Mouse (Mus musculus): ENCODE measurements around the gene Dvl1. TPM values are rescaled to one million over a fixed set of nuclear protein-coding genes. Genes with fewer than 3 reads are reported as not detected.
A peak's percentile ranks its signal among the peaks of the same experiment; 100 is the strongest.

The Dvl1 gene
- polyA plus RNA-seq (2015; fragmentation: Nextera tagmentation; extraction: Ambion mirVana), result 5.1 and 5.7 TPM in 2 replicates

DNA sequence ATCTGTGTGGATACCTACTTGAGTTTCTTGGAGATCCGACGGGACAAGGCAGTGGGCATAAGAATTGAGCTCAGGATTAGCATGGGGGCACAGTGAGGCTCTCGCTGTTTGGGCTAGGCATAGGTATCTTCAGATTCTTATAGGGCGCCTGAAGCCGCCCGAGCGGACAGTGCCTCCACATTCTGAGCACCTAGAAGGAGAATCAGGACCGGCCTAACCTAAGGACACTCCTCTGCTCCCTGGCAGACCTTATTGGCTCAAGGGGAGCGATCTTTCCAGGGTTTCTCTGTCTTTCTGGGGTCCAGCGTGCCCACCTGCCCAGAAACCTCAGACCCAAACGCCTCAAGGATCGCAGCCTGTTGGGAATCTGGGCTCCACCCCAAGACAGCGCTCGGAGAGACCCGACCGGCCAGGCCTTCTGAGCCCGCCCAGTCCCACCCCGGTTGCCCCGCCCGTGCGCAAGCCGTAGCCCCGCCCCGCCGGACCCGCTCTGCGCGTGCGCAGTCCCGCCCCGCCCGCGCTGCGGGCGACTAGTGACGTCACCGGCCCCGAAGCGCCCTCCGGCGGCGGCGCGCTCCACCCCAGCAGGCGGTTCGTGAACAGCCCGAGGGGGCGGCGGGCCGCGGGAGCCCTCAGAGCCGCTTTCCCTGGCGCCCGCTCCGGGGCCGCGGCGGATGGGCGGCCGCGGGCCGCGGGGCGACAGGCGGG lies at the start of gene Dvl1:
Gene Dvl1 (plus strand): TSS at position 532 of the 708 bp plus-strand sequence.
- H3K4me3 ChIP-seq (ENCODE audit: low read depth, low read length), result peak within 1 kb of the TSS; percentile 73
- DNase-seq, result peak; percentile 97
- H3K27me3 ChIP-seq (ENCODE audit: insufficient read depth, low read length), result no peaks in the 10 kb centered on the region
- H3K27ac ChIP-seq (ENCODE audit: low read depth), result peak within 1 kb of the TSS; percentile 80
- H3K9ac ChIP-seq (replicated peaks), result peak within 1 kb of the TSS; percentile 95
- TF ChIP-seq CTCF (IDR thresholded peaks at IDR 0.05; ENCODE audit: low read depth), result peak; percentile 59
- TF ChIP-seq EP300 (IDR thresholded peaks at IDR 0.05; ENCODE audit: low read depth), result no peak
- H3K4me1 ChIP-seq (ENCODE audit: insufficient read depth), result peaks cover 40% of the 10 kb centered on the region
- WGBS (ENCODE audit: insufficient replicate concordance), result 3% methylated on average over 47 of the region's 65 CpGs
- no peaks in the 10 kb centered on the region for H3K9me3 ChIP-seq (ENCODE audit: low read length)
- peak; percentile 92 for ATAC-seq
- H3K4me2 ChIP-seq (ENCODE audit: low read depth, low read length), result peak within 1 kb of the TSS; percentile 95
- H3K36me3 ChIP-seq (replicated peaks; ENCODE audit: insufficient read depth, low read length), result no peaks in the 10 kb centered on the region

- WGBS (ENCODE audit: insufficient replicate concordance), result 80% methylated on average over 1 of the region's 1 CpGs
- H3K4me1 ChIP-seq (ENCODE audit: insufficient read depth), result peaks cover 18% of the 10 kb centered on the region
- no peak for ATAC-seq
- no peaks in the 10 kb centered on the region for H3K9me3 ChIP-seq (ENCODE audit: low read length)
- no peaks in the 10 kb centered on the region for H3K27me3 ChIP-seq (ENCODE audit: insufficient read depth, low read length)
- H3K27ac ChIP-seq (ENCODE audit: low read depth), result no peak overlapping the region
- no peak overlapping the region for H3K4me3 ChIP-seq (ENCODE audit: low read depth, low read length)
- DNase-seq, result no peak
- TF ChIP-seq EP300 (IDR thresholded peaks at IDR 0.05; ENCODE audit: low read depth), result no peak
- TF ChIP-seq CTCF (IDR thresholded peaks at IDR 0.05; ENCODE audit: low read depth), result no peak
- no peak overlapping the region for H3K9ac ChIP-seq (replicated peaks)
- no peak overlapping the region for H3K4me2 ChIP-seq (ENCODE audit: low read depth, low read length)
- peaks cover 11% of the 10 kb centered on the region for H3K36me3 ChIP-seq (replicated peaks; ENCODE audit: insufficient read depth, low read length)
These were observed 45.1 kb upstream of the Dvl1 start for GRCm38 (mm10) chr4:155802075-155802474.

DNA sequence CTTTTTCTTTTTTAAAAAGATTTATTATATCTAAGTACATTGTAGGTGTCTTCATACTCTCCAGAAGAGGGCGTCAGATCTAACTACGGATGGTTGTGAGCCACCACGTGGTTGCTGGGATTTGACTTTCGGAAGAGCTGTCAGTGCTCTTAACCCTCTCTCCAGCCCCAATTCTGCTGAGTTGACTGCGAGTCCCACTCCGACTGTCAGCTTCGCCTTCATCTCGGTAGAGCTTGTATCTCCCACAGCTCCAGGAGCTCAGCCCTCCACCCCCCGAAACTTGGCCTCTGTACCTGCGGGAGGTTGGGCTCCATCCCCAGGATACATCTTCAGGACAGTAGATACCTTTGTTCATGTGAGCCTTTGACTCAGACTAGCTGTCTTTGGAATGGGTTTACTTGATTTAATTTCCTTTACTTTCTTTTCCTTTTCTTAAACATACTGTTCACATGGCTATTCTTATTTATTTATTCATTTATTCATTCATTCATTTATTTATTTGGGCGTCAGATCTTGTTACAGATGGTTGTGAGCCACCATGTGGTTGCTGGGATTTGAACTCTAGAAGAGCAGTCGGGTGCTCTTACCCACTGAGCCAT lies 44.4 kb upstream of the Dvl1 start, which contains the start of gene Mrpl20:
Gene Mrpl20 (plus strand): TSS at position 138 of the 599 bp plus-strand sequence.
- Histone ChIP-seq H3K9ac (replicated peaks) (peak within 1 kb of the TSS; percentile 85), H3K9me3 (ENCODE audit: low read length) (no peaks in the 10 kb centered on the region), H3K4me2 (ENCODE audit: low read depth, low read length) (peak within 1 kb of the TSS; percentile 76), H3K36me3 (replicated peaks; ENCODE audit: insufficient read depth, low read length) (peaks cover 18% of the 10 kb centered on the region), H3K4me3 (ENCODE audit: low read depth, low read length) (peak within 1 kb of the TSS; percentile 90), H3K27me3 (ENCODE audit: insufficient read depth, low read length) (no peaks in the 10 kb centered on the region), H3K27ac (ENCODE audit: low read depth) (peak within 1 kb of the TSS; percentile 88), H3K4me1 (ENCODE audit: insufficient read depth) (peaks cover 18% of the 10 kb centered on the region)
- no peak for TF ChIP-seq EP300 (IDR thresholded peaks at IDR 0.05; ENCODE audit: low read depth)
- TF ChIP-seq CTCF (IDR thresholded peaks at IDR 0.05; ENCODE audit: low read depth), result peak; percentile 51
- 11% methylated on average over 12 of the region's 12 CpGs for WGBS (ENCODE audit: insufficient replicate concordance)
- ATAC-seq (peak; percentile 54), DNase-seq (no peak)

DNA sequence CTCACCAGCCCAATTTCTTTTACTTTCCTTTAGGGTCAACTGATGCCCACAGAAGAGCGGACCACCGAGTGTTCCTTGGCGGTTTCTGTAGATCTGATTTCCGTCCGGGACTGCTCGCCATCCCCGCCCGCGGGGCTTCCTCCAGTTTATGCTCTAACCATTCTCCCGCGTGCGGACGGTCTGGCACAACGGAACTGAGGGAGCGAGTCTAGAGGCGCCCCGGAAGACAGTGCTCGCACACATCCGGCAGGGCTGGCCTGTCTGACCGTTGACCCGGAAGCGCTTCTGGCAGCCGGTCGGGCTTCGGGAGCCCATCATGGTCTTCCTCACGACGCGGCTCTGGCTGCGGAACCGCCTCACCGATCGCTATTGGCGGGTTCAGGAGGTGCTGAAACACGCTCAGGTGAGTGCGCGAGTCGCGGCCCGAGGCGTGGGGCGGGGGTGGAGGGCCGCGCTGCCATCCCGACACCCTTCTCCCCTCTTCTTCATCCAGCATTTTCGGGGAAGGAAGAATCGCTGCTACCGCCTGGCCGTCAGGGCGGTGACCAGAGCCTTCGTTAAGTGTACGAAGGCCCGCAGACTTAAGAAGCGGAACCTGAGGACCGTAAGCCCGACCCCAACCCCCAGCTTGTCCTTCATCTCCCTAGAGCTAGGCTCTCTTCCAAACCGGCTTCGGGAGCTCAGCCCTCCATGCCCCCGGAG lies 43.7 kb upstream of the Dvl1 start:
- WGBS (ENCODE audit: insufficient replicate concordance), result under 1% methylated on average over 57 of the region's 58 CpGs
- peak overlapping the region; percentile 90 for H3K4me3 ChIP-seq (ENCODE audit: low read depth, low read length)
- H3K36me3 ChIP-seq (replicated peaks; ENCODE audit: insufficient read depth, low read length), result peaks cover 25% of the 10 kb centered on the region
- peak; percentile 99 for ATAC-seq
- peaks cover 18% of the 10 kb centered on the region for H3K4me1 ChIP-seq (ENCODE audit: insufficient read depth)
- peak; percentile 98 for DNase-seq
- H3K4me2 ChIP-seq (ENCODE audit: low read depth, low read length), result peak overlapping the region; percentile 76
- no peaks in the 10 kb centered on the region for H3K27me3 ChIP-seq (ENCODE audit: insufficient read depth, low read length)
- H3K27ac ChIP-seq (ENCODE audit: low read depth), result peak overlapping the region; percentile 88
- TF ChIP-seq CTCF (IDR thresholded peaks at IDR 0.05; ENCODE audit: low read depth) (peak; percentile 27; the same call in 1 of the 2 replicates), EP300 (IDR thresholded peaks at IDR 0.05; ENCODE audit: low read depth) (peak; percentile 75; the same call in 1 of the 2 replicates)
- peak overlapping the region; percentile 85 for H3K9ac ChIP-seq (replicated peaks)
- H3K9me3 ChIP-seq (ENCODE audit: low read length), result no peaks in the 10 kb centered on the region

GRCm38 (mm10) chr4:155807841-155808240 lies 39.4 kb upstream of the Dvl1 start:
- H3K9me3 ChIP-seq (ENCODE audit: low read length), result no peaks in the 10 kb centered on the region
- no peak for ATAC-seq
- no peak for DNase-seq
- no peak overlapping the region for H3K4me2 ChIP-seq (ENCODE audit: low read depth, low read length)
- H3K9ac ChIP-seq (replicated peaks), result no peak overlapping the region
- H3K4me1 ChIP-seq (ENCODE audit: insufficient read depth), result peaks cover 23% of the 10 kb centered on the region
- H3K4me3 ChIP-seq (ENCODE audit: low read depth, low read length), result no peak overlapping the region
- WGBS (ENCODE audit: insufficient replicate concordance), result 87% methylated on average over 3 of the region's 3 CpGs
- H3K36me3 ChIP-seq (replicated peaks; ENCODE audit: insufficient read depth, low read length), result peaks cover 52% of the 10 kb centered on the region
- no peaks in the 10 kb centered on the region for H3K27me3 ChIP-seq (ENCODE audit: insufficient read depth, low read length)
- TF ChIP-seq CTCF (IDR thresholded peaks at IDR 0.05; ENCODE audit: low read depth) (no peak), EP300 (IDR thresholded peaks at IDR 0.05; ENCODE audit: low read depth) (no peak)
- H3K27ac ChIP-seq (ENCODE audit: low read depth), result no peak overlapping the region
